Mouse (Mus musculus): ENCODE results near the gene Nfs1. TPM values are rescaled to one million over a fixed set of nuclear protein-coding genes. Genes with fewer than 3 reads are reported as not detected.

Gene Nfs1
- polyA plus RNA-seq, 1 experiment: 42.8 TPM

GRCm38 (mm10) chr2:156179796-156180093 lies 35.8 kb upstream of the Nfs1 start:
- Histone ChIP-seq H3ac (ENCODE audit: control insufficient read depth, insufficient read length) (peak overlapping the region; percentile 77), H3K79me2 (ENCODE audit: control insufficient read depth, insufficient read depth) (peaks cover 59% of the 10 kb centered on the region), H3K36me3 (ENCODE audit: control insufficient read depth, insufficient read depth) (peaks cover 42% of the 10 kb centered on the region), H3K4me2 (ENCODE audit: low read depth) (no peak overlapping the region), H3K27me3 (ENCODE audit: control insufficient read depth, insufficient read depth, insufficient read length) (no peaks in the 10 kb centered on the region), H3K4me3 (peak overlapping the region; percentile 97)
- TF ChIP-seq REST (IDR thresholded peaks at IDR 0.05; ENCODE audit: insufficient read depth, insufficient read length) (no peak), MAX (IDR thresholded peaks at IDR 0.05; ENCODE audit: low read depth) (no peak), POLR2AphosphoS2 (IDR thresholded peaks at IDR 0.05; ENCODE audit: insufficient read length, low read depth) (no peak)

- Histone ChIP-seq H3K4me2 (ENCODE audit: low read depth) (peak overlapping the region; percentile 93), H3ac (ENCODE audit: control insufficient read depth, insufficient read length) (peak overlapping the region; percentile 77), H3K36me3 (ENCODE audit: control insufficient read depth, insufficient read depth) (peaks cover 47% of the 10 kb centered on the region), H3K79me2 (ENCODE audit: control insufficient read depth, insufficient read depth) (peaks cover 64% of the 10 kb centered on the region), H3K27me3 (ENCODE audit: control insufficient read depth, insufficient read depth, insufficient read length) (no peaks in the 10 kb centered on the region), H3K4me3 (peak overlapping the region; percentile 97)
- TF ChIP-seq E2F4 (IDR thresholded peaks at IDR 0.05; ENCODE audit: insufficient read depth) (peak; percentile 43), MYOD1 (IDR thresholded peaks at IDR 0.05; ENCODE audit: control insufficient read depth in 1 of 3, insufficient read length in 2 of 3, low read depth in 2 of 3) (no peak), POLR2A (IDR thresholded peaks at IDR 0.05; ENCODE audit: insufficient read length, low read depth) (peak; percentile 25), TCF12 (IDR thresholded peaks at IDR 0.05; ENCODE audit: insufficient read depth, poor library complexity, severe bottlenecking) (no peak)
Measured at GRCm38 (mm10) chr2:156179046-156179795, 35.2 kb upstream of the Nfs1 start.

DNA sequence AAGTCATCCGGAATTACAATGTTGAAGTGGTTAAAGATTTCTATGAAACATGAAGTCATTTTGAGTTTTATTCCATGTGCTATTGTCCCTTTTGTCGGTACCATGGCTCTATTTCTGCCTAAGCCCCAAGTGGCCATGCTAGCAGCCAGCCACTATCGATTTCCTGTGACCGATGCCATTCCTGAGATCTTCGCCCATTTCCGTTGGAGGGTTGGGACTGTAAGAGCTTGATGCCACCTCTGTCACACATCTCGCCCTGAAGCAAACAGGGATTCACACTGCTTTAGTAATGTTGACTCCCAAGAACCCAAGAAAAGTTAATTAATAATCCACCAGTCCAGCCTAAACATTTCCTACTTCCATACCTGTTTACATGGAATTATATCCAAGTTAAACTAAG lies 33.7 kb upstream of the Nfs1 start:
- TF ChIP-seq CEBPB (IDR thresholded peaks at IDR 0.05; ENCODE audit: insufficient read depth, poor library complexity, severe bottlenecking) (no peak), SRF (IDR thresholded peaks at IDR 0.05; ENCODE audit: control insufficient read depth, insufficient read length, low read depth) (no peak), MAX (IDR thresholded peaks at IDR 0.05; ENCODE audit: low read depth) (no peak), REST (IDR thresholded peaks at IDR 0.05; ENCODE audit: insufficient read depth, insufficient read length) (no peak), POLR2A (IDR thresholded peaks at IDR 0.05; ENCODE audit: insufficient read length, low read depth) (no peak), USF1 (IDR thresholded peaks at IDR 0.05; ENCODE audit: low read depth) (no peak), E2F4 (IDR thresholded peaks at IDR 0.05; ENCODE audit: insufficient read depth) (no peak), MYOD1 (IDR thresholded peaks at IDR 0.05; ENCODE audit: control insufficient read depth in 1 of 3, insufficient read length in 2 of 3, low read depth in 2 of 3) (no peak), POLR2AphosphoS2 (IDR thresholded peaks at IDR 0.05; ENCODE audit: insufficient read length, low read depth) (no peak), TCF12 (IDR thresholded peaks at IDR 0.05; ENCODE audit: insufficient read depth, poor library complexity, severe bottlenecking) (no peak), MYOG (IDR thresholded peaks at IDR 0.05; ENCODE audit: control insufficient read depth in 1 of 3, insufficient read depth in 1 of 3, insufficient read length in 2 of 3, low read depth in 2 of 3) (no peak), TCF3 (IDR thresholded peaks at IDR 0.05; ENCODE audit: insufficient read length, low read depth) (no peak)
- Histone ChIP-seq H3K4me3 (peak overlapping the region; percentile 97), H3K36me3 (ENCODE audit: control insufficient read depth, insufficient read depth) (peaks cover 62% of the 10 kb centered on the region), H3K79me2 (ENCODE audit: control insufficient read depth, insufficient read depth) (peaks cover 80% of the 10 kb centered on the region), H3ac (ENCODE audit: control insufficient read depth, insufficient read length) (no peak overlapping the region), H3K27me3 (ENCODE audit: control insufficient read depth, insufficient read depth, insufficient read length) (no peaks in the 10 kb centered on the region), H3K4me2 (ENCODE audit: low read depth) (peak overlapping the region; percentile 93)

DNA sequence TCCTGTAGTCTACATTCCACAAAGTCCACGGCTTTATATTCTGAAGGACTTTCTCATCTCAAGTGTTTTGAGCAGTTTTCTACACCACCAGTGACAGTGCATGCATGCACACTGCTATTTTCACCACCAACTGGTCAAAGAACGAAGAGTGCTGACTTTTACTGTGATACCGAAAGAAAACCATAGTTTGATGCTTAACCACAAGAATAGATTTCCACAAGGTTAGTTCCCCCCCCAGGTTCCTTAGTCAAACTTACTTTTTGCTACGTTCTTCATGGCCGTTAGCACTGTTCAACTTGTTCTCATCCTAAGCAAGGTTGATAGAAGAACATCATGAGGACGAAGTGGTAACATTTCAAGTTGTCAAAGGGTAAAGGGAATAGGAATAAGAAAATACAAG lies 33.1 kb upstream of the Nfs1 start:
- H3K79me2 ChIP-seq (ENCODE audit: control insufficient read depth, insufficient read depth): peaks cover 86% of the 10 kb centered on the region
- H3K4me2 ChIP-seq (ENCODE audit: low read depth): peak overlapping the region; percentile 93
- H3ac ChIP-seq (ENCODE audit: control insufficient read depth, insufficient read length): no peak overlapping the region
- TF ChIP-seq MAX (IDR thresholded peaks at IDR 0.05; ENCODE audit: low read depth): no peak
- no peak for TF ChIP-seq MYOG (IDR thresholded peaks at IDR 0.05; ENCODE audit: control insufficient read depth in 1 of 3, insufficient read depth in 1 of 3, insufficient read length in 2 of 3, low read depth in 2 of 3)
- no peak for TF ChIP-seq USF1 (IDR thresholded peaks at IDR 0.05; ENCODE audit: low read depth)
- no peak for TF ChIP-seq POLR2AphosphoS2 (IDR thresholded peaks at IDR 0.05; ENCODE audit: insufficient read length, low read depth)
- no peak for TF ChIP-seq SRF (IDR thresholded peaks at IDR 0.05; ENCODE audit: control insufficient read depth, insufficient read length, low read depth)
- no peak for TF ChIP-seq E2F4 (IDR thresholded peaks at IDR 0.05; ENCODE audit: insufficient read depth)
- no peak for TF ChIP-seq CEBPB (IDR thresholded peaks at IDR 0.05; ENCODE audit: insufficient read depth, poor library complexity, severe bottlenecking)
- no peak for TF ChIP-seq POLR2A (IDR thresholded peaks at IDR 0.05; ENCODE audit: insufficient read length, low read depth)
- TF ChIP-seq TCF12 (IDR thresholded peaks at IDR 0.05; ENCODE audit: insufficient read depth, poor library complexity, severe bottlenecking): no peak
- no peak for TF ChIP-seq MYOD1 (IDR thresholded peaks at IDR 0.05; ENCODE audit: control insufficient read depth in 1 of 3, insufficient read length in 2 of 3, low read depth in 2 of 3)
- TF ChIP-seq TCF3 (IDR thresholded peaks at IDR 0.05; ENCODE audit: insufficient read length, low read depth): no peak
- no peak for TF ChIP-seq REST (IDR thresholded peaks at IDR 0.05; ENCODE audit: insufficient read depth, insufficient read length)
- peaks cover 67% of the 10 kb centered on the region for H3K36me3 ChIP-seq (ENCODE audit: control insufficient read depth, insufficient read depth)
- no peaks in the 10 kb centered on the region for H3K27me3 ChIP-seq (ENCODE audit: control insufficient read depth, insufficient read depth, insufficient read length)
- H3K4me3 ChIP-seq: peak overlapping the region; percentile 97

DNA sequence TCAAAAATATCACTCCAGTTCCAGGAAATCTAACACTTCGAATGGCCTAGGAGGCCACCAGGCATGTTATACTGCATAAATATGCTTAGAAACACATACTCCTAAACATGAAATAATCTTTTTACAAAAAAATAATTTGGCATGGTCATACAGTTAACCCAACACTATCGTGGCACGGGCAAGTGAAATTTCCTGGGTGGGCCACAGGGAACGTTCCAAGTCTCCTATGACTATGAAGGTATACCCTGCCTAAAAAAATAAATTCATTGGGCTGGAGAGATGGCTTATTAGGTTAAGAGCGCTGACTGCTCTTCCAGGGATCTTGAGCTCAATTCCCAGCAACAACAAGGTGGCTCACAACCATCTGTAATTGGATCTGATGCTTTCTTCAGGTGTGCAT lies 22.6 kb upstream of the Nfs1 start:
- Histone ChIP-seq H3K79me2 (ENCODE audit: control insufficient read depth, insufficient read depth) (peaks cover 71% of the 10 kb centered on the region), H3ac (ENCODE audit: control insufficient read depth, insufficient read length) (no peak overlapping the region), H3K4me2 (ENCODE audit: low read depth) (no peak overlapping the region), H3K27me3 (ENCODE audit: control insufficient read depth, insufficient read depth, insufficient read length) (no peaks in the 10 kb centered on the region), H3K36me3 (ENCODE audit: control insufficient read depth, insufficient read depth) (peaks cover 89% of the 10 kb centered on the region), H3K4me3 (no peak overlapping the region)
- TF ChIP-seq USF1 (IDR thresholded peaks at IDR 0.05; ENCODE audit: low read depth) (no peak), MAX (IDR thresholded peaks at IDR 0.05; ENCODE audit: low read depth) (no peak), MYOD1 (IDR thresholded peaks at IDR 0.05; ENCODE audit: control insufficient read depth in 1 of 3, insufficient read length in 2 of 3, low read depth in 2 of 3) (no peak), SRF (IDR thresholded peaks at IDR 0.05; ENCODE audit: control insufficient read depth, insufficient read length, low read depth) (no peak), MYOG (IDR thresholded peaks at IDR 0.05; ENCODE audit: control insufficient read depth in 1 of 3, insufficient read depth in 1 of 3, insufficient read length in 2 of 3, low read depth in 2 of 3) (no peak), POLR2A (IDR thresholded peaks at IDR 0.05; ENCODE audit: insufficient read length, low read depth) (no peak), REST (IDR thresholded peaks at IDR 0.05; ENCODE audit: insufficient read depth, insufficient read length) (no peak), CEBPB (IDR thresholded peaks at IDR 0.05; ENCODE audit: insufficient read depth, poor library complexity, severe bottlenecking) (no peak), TCF12 (IDR thresholded peaks at IDR 0.05; ENCODE audit: insufficient read depth, poor library complexity, severe bottlenecking) (no peak), POLR2AphosphoS2 (IDR thresholded peaks at IDR 0.05; ENCODE audit: insufficient read length, low read depth) (no peak), E2F4 (IDR thresholded peaks at IDR 0.05; ENCODE audit: insufficient read depth) (no peak), TCF3 (IDR thresholded peaks at IDR 0.05; ENCODE audit: insufficient read length, low read depth) (no peak)
